Mouse (Mus musculus) liver, embryonic 14.5 days (tissue): ENCODE data around the gene Dmkn.

Experiments used
- CTCF ChIP-seq: IDR thresholded peaks from 2 replicates; pipeline ENCODE4 v1.5.1; 2016; ENCODE audit warnings: antibody characterized with exemption, low read depth, control low read depth
- EP300 ChIP-seq: IDR thresholded peaks from 2 replicates; pipeline ENCODE4 v1.6.1; 2016; ENCODE audit warnings: antibody characterized with exemption, low read depth

GRCm38 (mm10) chr7:30790141-30790540 lies 26.6 kb downstream of the Dmkn start:
- TF ChIP-seq CTCF (no peak), EP300 (no peak)
